Mouse (Mus musculus) heart, embryonic 15.5 days (tissue): ENCODE measurements at regions not wholly inside any gene's neighbourhood (a gene's known extent, or its start where the extent isn't known, plus 50 kb on each side); places are given as distances from the start of the nearest gene placed in this dataset.

Source experiments
- ATAC-seq: fragments of 200-750 bp; cut with Nextera tagmentation; replicated peaks from 2 replicates; pipeline ENCODE4 v1.8.0; 2017; ENCODE audit warnings: low read depth, moderate TSS enrichment; ENCODE audit not compliant: insufficient number of reproducible peaks, insufficient read depth, low FRiP score
- H3K27ac ChIP-seq: fragments of 300-500 bp; sonication (generic); 2 replicates; pipeline ENCODE4 v1.5.1; 2015; ENCODE audit warnings: mild to moderate bottlenecking, inconsistent platforms
- H3K27me3 ChIP-seq: fragments of 300-500 bp; sonication (generic); 2 replicates; pipeline ENCODE4 v1.6.1; 2015; ENCODE audit warnings: inconsistent platforms
- H3K36me3 ChIP-seq: fragments of 300-500 bp; sonication (generic); 2 replicates; pipeline ENCODE4 v1.6.1; 2015; ENCODE audit warnings: mild to moderate bottlenecking, inconsistent platforms
- H3K4me1 ChIP-seq: fragments of 300-500 bp; sonication (generic); replicated peaks from 2 replicates; pipeline ENCODE4 v1.6.1; 2015; ENCODE audit warnings: inconsistent platforms
- H3K4me2 ChIP-seq: fragments of 300-500 bp; sonication (generic); 2 replicates; pipeline ENCODE4 v1.6.1; 2015; ENCODE audit warnings: inconsistent platforms, mild to moderate bottlenecking, moderate library complexity
- H3K4me3 ChIP-seq: fragments of 300-500 bp; sonication (generic); 2 replicates; pipeline ENCODE4 v1.5.1; 2015; ENCODE audit warnings: mild to moderate bottlenecking, inconsistent platforms
- H3K9ac ChIP-seq: fragments of 300-500 bp; sonication (generic); 2 replicates; pipeline ENCODE4 v1.6.1; 2015; ENCODE audit warnings: mild to moderate bottlenecking, inconsistent platforms
- H3K9me3 ChIP-seq: fragments of 300-500 bp; sonication (generic); replicated peaks from 2 replicates; pipeline ENCODE4 v1.6.1; 2016; ENCODE audit warnings: inconsistent platforms
- WGBS: fragments of 180-500 bp; shearing (Covaris S2); methylation state at CpG from one replicate; pipeline ENCODE4 v1.1.7; 2015; ENCODE audit warnings: mixed read lengths; 5-methylcytosine and 5-hydroxymethylcytosine counted together

DNA sequence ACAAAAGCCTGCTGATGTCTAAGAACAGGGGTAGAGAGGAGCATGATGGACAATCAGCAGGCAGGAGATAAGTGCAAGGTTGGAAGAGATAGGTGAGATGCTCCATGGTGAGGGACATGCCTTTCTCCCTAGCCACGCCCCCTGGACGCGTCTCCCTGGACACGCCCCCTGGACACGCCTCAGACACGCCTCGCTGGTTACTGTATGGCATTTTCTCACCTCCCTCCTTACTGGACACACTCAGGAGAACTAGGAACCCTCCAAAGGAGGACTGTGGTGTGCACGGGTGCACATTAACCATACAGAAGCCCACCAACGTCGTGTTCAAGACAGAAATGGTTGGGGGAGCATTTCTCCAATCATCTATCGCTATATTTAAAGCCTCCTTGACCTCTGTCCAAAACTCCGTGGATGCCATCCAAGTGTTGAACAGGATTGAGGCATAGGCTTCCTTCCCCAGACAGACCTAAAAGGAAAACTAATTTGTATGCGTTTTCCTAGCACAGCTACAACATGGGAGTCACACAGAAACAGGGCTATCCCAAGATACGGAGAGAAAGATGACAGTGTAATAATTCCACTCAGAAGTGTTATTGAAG is 168.4 kb upstream of the Fam19a5 start:
- Histone ChIP-seq H3K9me3 (no peaks in the 10 kb centered on the region), H3K27ac (no peak overlapping the region), H3K4me1 (no peaks in the 10 kb centered on the region), H3K4me2 (no peak overlapping the region), H3K9ac (no peak overlapping the region), H3K36me3 (no peaks in the 10 kb centered on the region), H3K27me3 (no peaks in the 10 kb centered on the region), H3K4me3 (no peak overlapping the region)
- ATAC-seq: no peak
- 69% methylated on average over 14 of the region's 14 CpGs for WGBS

- Histone ChIP-seq H3K27ac (no peak overlapping the region), H3K36me3 (no peaks in the 10 kb centered on the region), H3K27me3 (no peaks in the 10 kb centered on the region), H3K9ac (no peak overlapping the region), H3K4me2 (no peak overlapping the region), H3K4me3 (no peak overlapping the region), H3K4me1 (no peaks in the 10 kb centered on the region), H3K9me3 (no peaks in the 10 kb centered on the region)
- WGBS: 56% methylated on average over 6 of the region's 6 CpGs
- ATAC-seq: no peak
Measured at GRCm38 (mm10) chr15:87383551-87384265, 160.4 kb upstream of the Fam19a5 start.

GRCm38 (mm10) chr15:87384279-87385066 is 159.6 kb upstream of the Fam19a5 start:
- no peak; the same call in 1 of the 2 replicates for ATAC-seq
- WGBS: 66% methylated on average over 13 of the region's 13 CpGs
- H3K4me2 ChIP-seq: no peak overlapping the region

GRCm38 (mm10) chr15:87386513-87386983 is 157.6 kb upstream of the Fam19a5 start:
- no peak overlapping the region for H3K27ac ChIP-seq
- 72% methylated on average over 6 of the region's 6 CpGs for WGBS
- no peaks in the 10 kb centered on the region for H3K4me1 ChIP-seq
- no peak for ATAC-seq
- H3K4me3 ChIP-seq: no peak overlapping the region
- no peak overlapping the region for H3K4me2 ChIP-seq
- H3K27me3 ChIP-seq: no peaks in the 10 kb centered on the region
- H3K36me3 ChIP-seq: no peaks in the 10 kb centered on the region
- H3K9me3 ChIP-seq: no peaks in the 10 kb centered on the region
- H3K9ac ChIP-seq: no peak overlapping the region

More at GRCm38 (mm10) chr15:87384279-87385066, 159.6 kb upstream of the Fam19a5 start:
- H3K27me3 ChIP-seq: no peaks in the 10 kb centered on the region
- no peaks in the 10 kb centered on the region for H3K9me3 ChIP-seq
- no peaks in the 10 kb centered on the region for H3K36me3 ChIP-seq
- H3K9ac ChIP-seq: no peak overlapping the region
- H3K4me3 ChIP-seq: no peak overlapping the region
- no peaks in the 10 kb centered on the region for H3K4me1 ChIP-seq
- H3K27ac ChIP-seq: no peak overlapping the region

- Histone ChIP-seq H3K9ac (no peak overlapping the region), H3K9me3 (no peaks in the 10 kb centered on the region), H3K4me1 (no peaks in the 10 kb centered on the region), H3K27ac (no peak overlapping the region), H3K36me3 (no peaks in the 10 kb centered on the region), H3K27me3 (no peaks in the 10 kb centered on the region), H3K4me3 (no peak overlapping the region), H3K4me2 (no peak overlapping the region)
- ATAC-seq: no peak
- 38% methylated on average over 8 of the region's 8 CpGs for WGBS
Measured at GRCm38 (mm10) chr15:87391395-87391794, 152.7 kb upstream of the Fam19a5 start.

GRCm38 (mm10) chr15:87398396-87398795 is 145.7 kb upstream of the Fam19a5 start:
- Histone ChIP-seq H3K9me3 (no peaks in the 10 kb centered on the region), H3K9ac (no peak overlapping the region), H3K36me3 (no peaks in the 10 kb centered on the region), H3K4me3 (no peak overlapping the region), H3K4me1 (no peaks in the 10 kb centered on the region), H3K4me2 (no peak overlapping the region), H3K27ac (no peak overlapping the region), H3K27me3 (no peaks in the 10 kb centered on the region)
- ATAC-seq: no peak
- WGBS: 72% methylated on average over 4 of the region's 4 CpGs

DNA sequence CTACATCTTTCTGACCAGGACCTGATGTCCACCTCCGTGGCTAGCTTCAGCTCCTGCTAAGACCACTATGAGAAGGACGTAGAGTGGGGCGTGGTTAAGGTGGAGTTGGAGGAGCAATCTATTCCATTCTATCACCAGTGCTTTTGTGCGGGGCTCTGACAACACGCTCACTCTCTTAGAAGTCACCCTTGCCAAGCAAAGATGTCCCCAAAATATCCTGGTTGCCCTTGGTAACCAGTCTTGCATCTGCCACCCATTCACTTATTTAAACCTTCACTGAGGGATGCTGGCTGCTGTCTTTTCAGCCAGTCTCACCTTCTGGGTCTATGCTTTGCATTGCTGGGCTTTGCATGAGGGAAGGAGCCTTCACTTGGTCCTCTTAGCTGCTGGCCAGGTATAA is 138.4 kb upstream of the Fam19a5 start:
- no peaks in the 10 kb centered on the region for H3K9me3 ChIP-seq
- H3K4me3 ChIP-seq: no peak overlapping the region
- no peaks in the 10 kb centered on the region for H3K27me3 ChIP-seq
- no peak for ATAC-seq
- H3K4me1 ChIP-seq: no peaks in the 10 kb centered on the region
- no peak overlapping the region for H3K9ac ChIP-seq
- no peak overlapping the region for H3K4me2 ChIP-seq
- H3K36me3 ChIP-seq: no peaks in the 10 kb centered on the region
- no peak overlapping the region for H3K27ac ChIP-seq
- WGBS: 81% methylated on average over 5 of the region's 5 CpGs

DNA sequence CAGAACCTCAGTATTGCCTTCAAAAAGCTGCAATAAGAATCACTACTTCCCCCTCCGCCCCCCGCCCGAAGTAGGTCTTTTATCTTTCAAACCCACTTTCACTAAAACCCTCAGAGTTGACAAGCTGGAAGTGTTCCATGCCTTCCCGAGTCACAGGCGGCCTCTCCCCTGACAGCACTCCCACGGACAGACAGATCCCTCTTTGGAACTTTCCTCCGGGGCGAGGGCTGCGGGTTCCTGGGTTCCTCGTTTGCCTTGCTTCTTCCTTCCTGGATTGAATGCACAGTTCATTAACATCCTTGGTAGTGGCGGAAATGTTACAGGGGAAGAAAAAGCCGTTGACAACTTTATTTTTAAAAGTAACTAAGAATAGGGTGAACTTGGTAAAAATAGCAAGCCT is 132.1 kb upstream of the Fam19a5 start:
- Histone ChIP-seq H3K36me3 (no peaks in the 10 kb centered on the region), H3K9me3 (no peaks in the 10 kb centered on the region), H3K4me2 (no peak overlapping the region), H3K9ac (no peak overlapping the region), H3K4me1 (peaks cover 6% of the 10 kb centered on the region; the same call in 1 of the 2 replicates), H3K27me3 (no peaks in the 10 kb centered on the region), H3K4me3 (no peak overlapping the region), H3K27ac (no peak overlapping the region)
- no peak for ATAC-seq
- WGBS: 42% methylated on average over 12 of the region's 12 CpGs

- no peak for ATAC-seq
- H3K27ac ChIP-seq: no peak overlapping the region; the same call in 1 of the 2 replicates
Measured at GRCm38 (mm10) chr15:87415996-87416395, 128.1 kb upstream of the Fam19a5 start.

GRCm38 (mm10) chr15:87421743-87422142 is 122.4 kb upstream of the Fam19a5 start:
- Histone ChIP-seq H3K9ac (no peak overlapping the region), H3K4me2 (no peak overlapping the region), H3K36me3 (no peaks in the 10 kb centered on the region), H3K27me3 (no peaks in the 10 kb centered on the region), H3K27ac (no peak overlapping the region), H3K4me3 (no peak overlapping the region), H3K4me1 (peaks cover under 1% of the 10 kb centered on the region; the same call in 1 of the 2 replicates), H3K9me3 (no peaks in the 10 kb centered on the region)
- no peak for ATAC-seq
- 78% methylated on average over 4 of the region's 4 CpGs for WGBS

More at GRCm38 (mm10) chr15:87415996-87416395, 128.1 kb upstream of the Fam19a5 start:
- H3K27me3 ChIP-seq: no peaks in the 10 kb centered on the region
- H3K9ac ChIP-seq: no peak overlapping the region
- H3K36me3 ChIP-seq: no peaks in the 10 kb centered on the region
- no peak overlapping the region for H3K4me3 ChIP-seq
- WGBS: 47% methylated on average over 7 of the region's 7 CpGs
- H3K4me1 ChIP-seq: peaks cover 6% of the 10 kb centered on the region; the same call in 1 of the 2 replicates
- no peak overlapping the region for H3K4me2 ChIP-seq
- H3K9me3 ChIP-seq: no peaks in the 10 kb centered on the region

DNA sequence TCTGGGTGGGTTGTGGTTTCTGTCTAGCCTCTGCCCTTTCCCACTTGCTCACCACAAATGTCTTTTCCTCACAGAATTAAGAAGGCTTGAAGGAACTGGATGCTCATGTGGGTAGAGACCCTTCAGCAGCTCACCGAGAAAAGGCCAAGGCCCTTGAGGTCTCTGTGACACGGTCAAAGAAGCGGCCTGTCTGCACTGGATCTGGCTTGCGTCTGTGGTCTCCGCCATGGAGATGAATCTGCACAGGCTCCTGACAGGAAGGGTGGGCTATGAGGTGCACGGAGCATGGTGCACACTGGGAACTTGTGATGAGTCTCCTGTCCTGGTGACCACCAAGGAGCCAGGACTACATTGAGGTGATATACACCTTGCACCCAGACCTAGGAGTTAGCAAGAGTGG is 110.8 kb upstream of the Fam19a5 start:
- H3K27me3 ChIP-seq: no peaks in the 10 kb centered on the region
- no peak overlapping the region for H3K27ac ChIP-seq
- WGBS: 79% methylated on average over 6 of the region's 6 CpGs
- ATAC-seq: no peak
- no peaks in the 10 kb centered on the region for H3K36me3 ChIP-seq
- H3K4me2 ChIP-seq: no peak overlapping the region
- no peak overlapping the region for H3K4me3 ChIP-seq
- H3K4me1 ChIP-seq: no peaks in the 10 kb centered on the region
- peaks cover under 1% of the 10 kb centered on the region; the same call in 1 of the 2 replicates for H3K9me3 ChIP-seq
- no peak overlapping the region for H3K9ac ChIP-seq
